ENCODE assay signal across 26 mouse cellular contexts in the genomic region with DNA sequence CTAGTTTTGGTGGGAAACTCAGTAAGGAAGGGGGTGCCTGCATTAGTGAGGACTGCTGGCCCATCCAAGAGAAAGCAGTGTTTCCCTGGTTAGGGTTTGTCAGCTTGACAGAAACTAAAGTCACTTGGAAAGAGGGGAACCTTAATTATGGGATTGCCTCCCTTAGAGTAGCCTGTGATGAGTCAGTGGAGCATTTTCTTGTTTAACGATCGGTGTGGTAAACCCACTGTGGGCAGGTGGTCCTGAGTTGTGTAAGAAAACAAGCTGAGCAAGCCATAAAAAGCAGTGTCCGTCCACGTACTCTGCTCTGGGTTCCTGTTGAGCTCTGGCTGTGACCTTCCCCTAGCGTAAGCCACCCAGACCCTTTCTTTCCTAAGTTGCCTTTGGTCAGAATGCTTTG. TPM values are rescaled to one million over a fixed set of nuclear protein-coding genes. Genes with fewer than 3 reads are reported as not detected.
DNase-seq lines count a peak whose midpoint lies in the region; ATAC-seq and TF ChIP-seq lines count a peak whose summit lies in the region.
"Had no signal": no experiment of that assay in that cellular context is flagged by ENCODE, and none has a peak within 500 bp of the region (broad histone marks: within the 10 kb centered on the region; RNA-seq: fewer than 3 reads in every experiment).

No protein-coding gene starts in this region.

- no peaks in the 10 kb centered on the region for H3K9me3 ChIP-seq in hindbrain, postnatal 0 days (ENCODE audit: low read length)
- H3K9me3 ChIP-seq in hindbrain, embryonic 10.5 days: no peaks in the 10 kb centered on the region
- no peaks in the 10 kb centered on the region for H3K9me3 ChIP-seq in liver, postnatal 0 days (ENCODE audit: low read length)
- no peaks in the 10 kb centered on the region for H3K9me3 ChIP-seq in liver, embryonic 11.5 days (ENCODE audit: control insufficient read depth, low read length)
- H3K9me3 ChIP-seq in embryonic facial prominence, embryonic 10.5 days: no peaks in the 10 kb centered on the region
- H3K9me3 ChIP-seq in forebrain, embryonic 11.5 days (ENCODE audit: control insufficient read depth, low read length): no peaks in the 10 kb centered on the region
- H3K9me3 ChIP-seq: embryonic facial prominence, embryonic 12.5 days; embryonic facial prominence, embryonic 15.5 days; forebrain, embryonic 10.5 days; heart, embryonic 10.5 days; hindbrain, embryonic 13.5 days had no signal

- no peak overlapping the region for H3ac ChIP-seq in C2C12 (ENCODE audit: control insufficient read depth, insufficient read length, low read depth)

- no peak overlapping the region for H3K9ac ChIP-seq in hindbrain, postnatal 0 days (replicated peaks; ENCODE audit: low read length)
- no peak overlapping the region for H3K9ac ChIP-seq in liver, postnatal 0 days (replicated peaks)
- H3K9ac ChIP-seq in liver, embryonic 11.5 days (ENCODE audit: low read depth, low read length): no peak overlapping the region
- no peak overlapping the region for H3K9ac ChIP-seq in forebrain, embryonic 11.5 days (ENCODE audit: low read length)

- no peak for ATAC-seq in hindbrain, postnatal 0 days
- ATAC-seq in liver, postnatal 0 days: no peak
- no peak for ATAC-seq in liver, embryonic 11.5 days (replicated peaks; ENCODE audit: low FRiP score)
- peak; percentile 38 for ATAC-seq in granulocyte monocyte progenitor cell, adult 5-6 weeks (replicated peaks; ENCODE audit: poor library complexity, severe bottlenecking)
- no peak for ATAC-seq in forebrain, embryonic 11.5 days (replicated peaks; ENCODE audit: low FRiP score)
- ATAC-seq: activated CD4-positive, CD25-positive, alpha-beta regulatory T cell, adult 4 months; CD4-positive, CD25-positive, alpha-beta regulatory T cell, adult 4 months; forebrain, postnatal 0 days; inflammation-experienced regulatory T-cells, adult 6 months; intestine, embryonic 16.5 days had no signal

- H3K4me1 ChIP-seq in hindbrain, postnatal 0 days (ENCODE audit: insufficient read depth, low read length): 0 out of 2 replicates have a peak, but pooled peaks cover 6% of the 10 kb centered on the region
- H3K4me1 ChIP-seq in hindbrain, embryonic 10.5 days (replicated peaks): peaks cover 10% of the 10 kb centered on the region
- peaks cover 27% of the 10 kb centered on the region for H3K4me1 ChIP-seq in liver, postnatal 0 days (ENCODE audit: insufficient read depth)
- H3K4me1 ChIP-seq in liver, embryonic 11.5 days (replicated peaks; ENCODE audit: control insufficient read depth, insufficient read depth, low read length): peaks cover 19% of the 10 kb centered on the region
- H3K4me1 ChIP-seq in embryonic facial prominence, embryonic 10.5 days: peaks cover 20% of the 10 kb centered on the region
- no peaks in the 10 kb centered on the region for H3K4me1 ChIP-seq in forebrain, embryonic 11.5 days (replicated peaks; ENCODE audit: control insufficient read depth, insufficient read depth, low read length)

- peaks cover 30% of the 10 kb centered on the region for H3K79me3 ChIP-seq in C2C12 (ENCODE audit: low read depth)

- no peak overlapping the region for H3K4me3 ChIP-seq in hindbrain, postnatal 0 days (ENCODE audit: low read length)
- no peak overlapping the region for H3K4me3 ChIP-seq in hindbrain, embryonic 10.5 days
- no peak overlapping the region for H3K4me3 ChIP-seq in liver, postnatal 0 days (ENCODE audit: low read depth, low read length)
- H3K4me3 ChIP-seq in liver, embryonic 11.5 days (ENCODE audit: low read depth, low read length): no peak overlapping the region
- no peak overlapping the region for H3K4me3 ChIP-seq in C2C12 (ENCODE audit: insufficient read depth, poor library complexity, severe bottlenecking)
- H3K4me3 ChIP-seq in embryonic facial prominence, embryonic 10.5 days: no peak overlapping the region
- no peak overlapping the region for H3K4me3 ChIP-seq in forebrain, embryonic 11.5 days (ENCODE audit: low read depth, low read length)
- H3K4me3 ChIP-seq: heart, adult 2 months had no signal

- no peak for TF ChIP-seq CTCF in hindbrain, postnatal 0 days (IDR thresholded peaks at IDR 0.05; ENCODE audit: low read depth)
- no peak for TF ChIP-seq CTCF in liver, postnatal 0 days (IDR thresholded peaks at IDR 0.05; ENCODE audit: low read depth)
- TF ChIP-seq CTCF in C2C12 (IDR thresholded peaks at IDR 0.05; ENCODE audit: control insufficient read depth, insufficient read depth, insufficient read length): no peak

- no peak for TF ChIP-seq EP300 in liver, postnatal 0 days (IDR thresholded peaks at IDR 0.05; ENCODE audit: low read depth)

- H3K79me2 ChIP-seq in C2C12 (ENCODE audit: control insufficient read depth, insufficient read depth): peaks cover 35% of the 10 kb centered on the region

- no peaks in the 10 kb centered on the region for H3K36me3 ChIP-seq in hindbrain, postnatal 0 days (ENCODE audit: insufficient read depth, low read length)
- no peaks in the 10 kb centered on the region for H3K36me3 ChIP-seq in hindbrain, embryonic 10.5 days
- H3K36me3 ChIP-seq in liver, postnatal 0 days (replicated peaks; ENCODE audit: insufficient read depth, low read length): no peaks in the 10 kb centered on the region
- H3K36me3 ChIP-seq in liver, embryonic 11.5 days (ENCODE audit: control insufficient read depth, insufficient read depth, low read length): no peaks in the 10 kb centered on the region
- H3K36me3 ChIP-seq in C2C12 (ENCODE audit: control insufficient read depth, insufficient read depth): no peaks in the 10 kb centered on the region
- H3K36me3 ChIP-seq in embryonic facial prominence, embryonic 10.5 days (replicated peaks): no peaks in the 10 kb centered on the region
- H3K36me3 ChIP-seq in forebrain, embryonic 11.5 days (ENCODE audit: control insufficient read depth, insufficient read depth, low read length): no peaks in the 10 kb centered on the region
- H3K36me3 ChIP-seq: embryonic facial prominence, embryonic 12.5 days; embryonic facial prominence, embryonic 15.5 days; forebrain, embryonic 10.5 days; heart, embryonic 10.5 days; hindbrain, embryonic 13.5 days had no signal

- no peak for DNase-seq in hindbrain, postnatal 0 days (ENCODE audit: low spot score)
- no peak for DNase-seq in hindbrain, embryonic 10.5 days (ENCODE audit: low spot score)
- no peak for DNase-seq in liver, postnatal 0 days
- no peak for DNase-seq in liver, embryonic 11.5 days (ENCODE audit: low spot score)
- DNase-seq in embryonic facial prominence, embryonic 10.5 days (ENCODE audit: low spot score): no peak
- DNase-seq in forebrain, embryonic 11.5 days (ENCODE audit: low spot score): no peak
- DNase-seq: adrenal gland, adult 8-10 months; adrenal gland, postnatal 25 days; cerebellum, adult 11-12 months; cerebellum, adult 8-10 months; cerebellum, postnatal 10 days; forebrain, postnatal 0 days; gastrocnemius, adult 2 months; gastrocnemius, postnatal 14 days; heart, adult 2 months had no signal

- WGBS in hindbrain, postnatal 0 days: 84% methylated on average over 5 of the region's 5 CpGs
- 87% methylated on average over 5 of the region's 5 CpGs for WGBS in hindbrain, embryonic 10.5 days
- 72% methylated on average over 5 of the region's 5 CpGs for WGBS in liver, postnatal 0 days (ENCODE audit: insufficient replicate concordance)
- 85% methylated on average over 5 of the region's 5 CpGs for WGBS in liver, embryonic 11.5 days
- 82% methylated on average over 5 of the region's 5 CpGs for WGBS in embryonic facial prominence, embryonic 10.5 days
- WGBS in forebrain, embryonic 11.5 days: 76% methylated on average over 5 of the region's 5 CpGs

- peak overlapping the region; percentile 97; the same call in 1 of the 2 replicates for H3K27ac ChIP-seq in hindbrain, postnatal 0 days
- H3K27ac ChIP-seq in hindbrain, embryonic 10.5 days: no peak overlapping the region
- no peak overlapping the region for H3K27ac ChIP-seq in liver, postnatal 0 days (ENCODE audit: low read depth)
- no peak overlapping the region for H3K27ac ChIP-seq in liver, embryonic 11.5 days (ENCODE audit: low read depth, low read length)
- H3K27ac ChIP-seq in embryonic facial prominence, embryonic 10.5 days (replicated peaks): no peak overlapping the region
- no peak overlapping the region for H3K27ac ChIP-seq in forebrain, embryonic 11.5 days (ENCODE audit: low read depth, low read length)
- H3K27ac ChIP-seq: embryonic facial prominence, embryonic 12.5 days; heart, adult 2 months had no signal

- no peak overlapping the region for H3K4me2 ChIP-seq in hindbrain, postnatal 0 days (ENCODE audit: low read depth, low read length)
- H3K4me2 ChIP-seq in liver, postnatal 0 days (ENCODE audit: low read depth, low read length): peak overlapping the region; percentile 79; the same call in 1 of the 2 replicates
- no peak overlapping the region for H3K4me2 ChIP-seq in liver, embryonic 11.5 days
- H3K4me2 ChIP-seq in forebrain, embryonic 11.5 days (ENCODE audit: low read depth, low read length, severe bottlenecking): no peak overlapping the region

- H3K27me3 ChIP-seq in hindbrain, postnatal 0 days (ENCODE audit: insufficient read depth, low read length): no peaks in the 10 kb centered on the region
- H3K27me3 ChIP-seq in hindbrain, embryonic 10.5 days (ENCODE audit: insufficient read depth, poor library complexity, severe bottlenecking): no peaks in the 10 kb centered on the region
- H3K27me3 ChIP-seq in liver, postnatal 0 days (ENCODE audit: insufficient read depth, low read length): no peaks in the 10 kb centered on the region
- no peaks in the 10 kb centered on the region for H3K27me3 ChIP-seq in liver, embryonic 11.5 days (replicated peaks; ENCODE audit: control insufficient read depth, insufficient read depth, low read length)
- H3K27me3 ChIP-seq in C2C12 (ENCODE audit: control insufficient read depth, insufficient read depth, insufficient read length): no peaks in the 10 kb centered on the region
- no peaks in the 10 kb centered on the region for H3K27me3 ChIP-seq in embryonic facial prominence, embryonic 10.5 days (replicated peaks; ENCODE audit: low read depth, poor library complexity, severe bottlenecking)
- H3K27me3 ChIP-seq in forebrain, embryonic 11.5 days (ENCODE audit: control insufficient read depth, insufficient read depth, low read length): no peaks in the 10 kb centered on the region
- H3K27me3 ChIP-seq: embryonic facial prominence, embryonic 12.5 days; embryonic facial prominence, embryonic 15.5 days; hindbrain, embryonic 13.5 days had no signal

RNA-seq across cellular contexts. Expression of a gene that starts 1.4 kb away (rescaled TPM):
- total RNA-seq in hindbrain, postnatal 0 days (2014; rRNA removed): 41.6 and 48.4 TPM in 2 replicates
- 64.9 and 68.7 TPM in 2 replicates for polyA plus RNA-seq in hindbrain, postnatal 0 days (2015; fragmentation: Nextera tagmentation; extraction: Ambion mirVana)
- polyA plus RNA-seq in hindbrain, embryonic 10.5 days (2016; fragmentation: Nextera tagmentation; extraction: Ambion mirVana): 56.5 and 71.5 TPM in 2 replicates
- 59.3 and 59.9 TPM in 2 replicates for polyA plus RNA-seq in liver, postnatal 0 days (2015; fragmentation: Nextera tagmentation; extraction: Ambion mirVana)
- polyA plus RNA-seq in liver, embryonic 11.5 days (2014; fragmentation: Nextera tagmentation; extraction: Ambion mirVana): 139 and 159 TPM in 2 replicates
- polyA plus RNA-seq in C2C12 (2012; fragmentation: generic; extraction: Trizol): 20.1 TPM
- total RNA-seq in granulocyte monocyte progenitor cell, adult 5-6 weeks (2014; fragmentation: Nextera tagmentation): 87.2 and 118 TPM in 2 replicates
- 163 and 194 TPM in 2 replicates for total RNA-seq in granulocyte monocyte progenitor cell, adult 5-6 weeks (2017)
- 79.1 and 86.5 TPM in 2 replicates for polyA plus RNA-seq in embryonic facial prominence, embryonic 10.5 days (2016; fragmentation: Nextera tagmentation; extraction: Ambion mirVana)
- 76.2 and 80.1 TPM in 2 replicates for polyA plus RNA-seq in forebrain, embryonic 11.5 days (2014; fragmentation: Nextera tagmentation; extraction: Ambion mirVana)
